Mouse (Mus musculus): ENCODE results near the gene Lrp3.
"Not testable (repeated sequence)": the region's sequence is repeated elsewhere in the genome, so short reads cannot be mapped to it uniquely, and the experiment has no call there.

The Lrp3 gene

DNA sequence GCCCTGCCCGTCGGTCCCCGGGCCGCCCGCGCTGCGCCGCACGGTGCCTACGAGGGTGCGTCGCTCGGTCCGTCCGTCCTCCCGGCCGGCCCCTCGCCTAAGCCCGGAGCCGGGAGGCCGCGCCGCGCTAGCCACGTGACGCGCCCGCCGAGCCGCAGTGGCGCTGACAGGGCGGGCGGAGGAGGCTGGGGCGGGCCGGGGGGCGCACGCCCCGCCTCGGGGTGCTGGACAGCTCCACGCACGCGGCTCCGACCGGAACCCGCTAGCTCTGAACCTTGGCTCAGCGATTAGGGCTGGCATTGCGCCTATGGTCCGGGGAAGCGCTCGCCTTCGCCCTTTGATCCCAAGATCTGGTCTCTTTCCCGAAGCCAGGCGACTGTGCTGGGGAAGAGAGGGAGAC is at the start of gene Lrp3:
Lrp3 (minus strand) TSS at position 274 of the 400 bp plus-strand sequence.
- DNase-seq (ENCODE audit: low spot score in 2 of 2) = peak; percentile 73 to 79

DNA sequence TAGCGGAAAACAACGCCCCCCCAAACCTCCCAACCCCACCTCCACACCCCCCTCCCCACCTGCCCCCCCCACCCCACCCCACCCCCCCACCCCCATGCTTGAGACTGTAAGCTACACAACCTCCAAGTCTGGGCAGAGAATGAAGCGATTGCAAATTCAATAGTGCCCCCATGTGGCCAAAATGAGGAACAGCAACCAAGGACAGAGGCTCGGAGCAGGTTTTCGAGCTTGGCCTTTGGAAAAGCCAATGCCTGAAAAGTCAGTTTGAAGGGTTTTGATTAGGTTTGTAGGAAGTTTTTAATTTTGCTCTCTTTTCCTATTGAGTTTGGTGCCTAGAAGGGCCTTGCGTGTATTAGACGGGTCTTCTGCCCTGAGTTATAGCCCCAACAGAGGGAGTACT is 49.4 kb upstream of the Lrp3 start:
- DNase-seq (ENCODE audit: low spot score in 2 of 2) = no peak

DNA sequence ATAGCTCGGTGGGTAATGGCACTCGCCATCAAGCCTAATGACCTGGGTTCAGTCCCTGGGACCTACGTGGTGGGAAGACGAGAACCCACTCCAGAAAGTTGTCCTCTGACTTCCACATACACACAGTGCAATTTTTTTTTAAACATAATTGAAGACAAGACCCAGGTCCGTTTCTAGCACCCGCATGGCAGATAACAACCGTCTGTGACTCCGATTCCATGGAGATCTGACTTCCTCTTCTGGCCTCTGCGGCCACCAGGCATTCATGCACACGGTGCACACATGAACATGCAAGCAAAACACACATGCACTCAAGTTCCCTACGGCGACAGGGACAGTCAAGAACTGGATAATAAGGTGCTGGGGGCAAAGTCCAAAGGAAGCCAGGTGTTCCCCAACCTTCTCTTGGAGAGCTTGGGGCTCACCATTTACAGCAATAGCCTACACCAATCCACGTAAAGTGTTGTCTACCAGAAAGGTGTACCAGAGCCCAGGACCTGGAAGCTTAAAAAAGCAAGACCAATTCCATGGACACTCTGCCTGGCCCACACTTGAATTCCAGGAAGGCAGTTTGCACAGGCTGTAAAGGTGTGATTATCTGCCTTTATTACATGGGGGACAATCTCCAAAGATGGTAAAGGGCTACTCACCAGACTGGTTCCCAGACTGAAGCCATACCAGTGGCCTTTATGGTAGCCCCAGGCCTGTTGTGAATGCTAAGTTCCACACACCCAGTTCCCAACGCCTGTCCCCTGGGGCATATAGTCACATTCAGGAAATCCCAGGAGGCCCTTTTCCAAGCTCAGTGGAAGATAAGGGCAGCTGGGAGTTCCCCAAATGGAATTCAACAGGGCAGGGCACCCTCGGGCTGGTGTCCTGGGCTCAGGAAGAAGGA is 48.5 kb upstream of the Lrp3 start:
- DNase-seq (ENCODE audit: low spot score in 2 of 2) = no peak

DNA sequence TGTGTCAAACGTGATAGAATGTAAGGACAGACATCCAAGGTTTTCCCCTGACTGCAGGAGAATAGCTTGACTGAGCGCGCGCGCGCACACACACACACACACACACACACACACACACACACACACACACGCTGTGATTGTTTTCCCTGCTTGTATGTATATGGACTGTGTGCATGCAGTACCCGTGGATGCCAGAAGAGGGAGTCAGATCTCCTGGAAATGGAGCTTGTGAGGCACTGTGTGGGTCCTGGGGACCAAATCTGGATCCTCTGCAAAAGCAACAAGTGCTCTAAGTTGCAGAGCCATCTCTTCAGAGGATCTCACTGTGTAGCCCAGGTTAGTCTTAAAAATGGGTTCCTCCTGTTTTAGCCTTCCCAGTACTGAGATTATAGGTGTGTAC is 44.1 kb upstream of the Lrp3 start:
- DNase-seq (ENCODE audit: low spot score in 2 of 2) = no peak

DNA sequence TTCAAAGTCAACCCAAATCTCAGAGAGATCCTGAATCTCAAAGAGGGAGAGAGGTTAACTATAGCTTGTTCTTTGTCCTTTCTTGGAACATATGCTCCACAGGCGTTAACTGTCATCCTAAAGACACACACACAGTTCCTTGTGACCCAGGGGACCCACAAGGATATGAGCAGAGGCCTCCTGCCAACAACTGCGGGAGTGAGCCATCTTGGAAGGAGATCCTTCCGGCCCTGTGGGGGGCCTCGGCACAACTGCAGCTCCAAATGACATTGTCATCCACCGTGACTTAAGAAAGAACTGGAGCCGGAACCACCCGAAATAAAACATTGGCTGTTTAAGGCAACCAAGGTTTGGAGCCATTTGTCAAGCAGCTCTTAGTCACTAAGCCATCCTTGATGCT is 43.0 kb upstream of the Lrp3 start:
- no peak for DNase-seq (ENCODE audit: low spot score in 2 of 2)

DNA sequence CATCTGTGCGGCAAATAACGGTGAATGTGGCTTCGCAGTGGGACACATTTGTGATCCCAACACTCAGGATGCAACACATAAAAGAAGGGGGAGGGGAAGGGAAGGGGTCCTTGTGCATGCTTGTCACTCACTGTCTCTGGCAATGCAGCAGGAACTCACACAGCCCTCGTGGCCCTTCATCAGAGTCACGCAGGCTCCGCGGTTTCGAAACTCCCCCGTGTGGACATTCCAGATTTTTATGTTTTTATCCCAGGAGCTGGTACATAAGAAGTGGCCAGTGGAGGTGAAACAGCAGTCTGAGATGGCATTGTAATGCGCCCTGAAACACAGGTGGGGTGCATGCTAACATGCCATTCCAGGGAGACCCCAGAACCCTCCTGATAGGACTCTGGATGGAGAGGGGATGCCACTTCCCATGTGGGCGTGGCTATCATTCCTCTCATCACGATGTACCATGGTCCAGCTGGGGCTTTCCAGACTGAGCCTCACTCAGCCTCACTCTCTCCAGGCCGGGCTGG is 36.8 kb upstream of the Lrp3 start:
- no peak for DNase-seq (ENCODE audit: low spot score in 2 of 2)

DNA sequence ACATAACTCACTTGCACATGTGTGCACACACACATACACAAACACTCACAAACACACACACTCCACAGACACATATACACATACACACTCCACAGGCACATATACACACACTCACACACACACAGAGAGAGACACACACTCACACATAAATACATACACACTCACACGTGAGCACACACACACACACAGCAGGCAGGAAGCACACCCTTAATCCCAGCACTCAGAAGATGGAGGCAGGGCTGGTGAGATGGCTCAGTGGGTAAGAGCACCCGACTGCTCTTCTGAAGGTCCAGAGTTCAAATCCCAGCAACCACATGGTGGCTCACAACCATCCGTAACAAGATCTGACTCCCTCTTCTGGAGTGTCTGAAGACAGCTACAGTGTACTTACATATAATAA is 22.6 kb upstream of the Lrp3 start:
- not testable (repeated sequence) for DNase-seq (ENCODE audit: low spot score in 2 of 2)

DNA sequence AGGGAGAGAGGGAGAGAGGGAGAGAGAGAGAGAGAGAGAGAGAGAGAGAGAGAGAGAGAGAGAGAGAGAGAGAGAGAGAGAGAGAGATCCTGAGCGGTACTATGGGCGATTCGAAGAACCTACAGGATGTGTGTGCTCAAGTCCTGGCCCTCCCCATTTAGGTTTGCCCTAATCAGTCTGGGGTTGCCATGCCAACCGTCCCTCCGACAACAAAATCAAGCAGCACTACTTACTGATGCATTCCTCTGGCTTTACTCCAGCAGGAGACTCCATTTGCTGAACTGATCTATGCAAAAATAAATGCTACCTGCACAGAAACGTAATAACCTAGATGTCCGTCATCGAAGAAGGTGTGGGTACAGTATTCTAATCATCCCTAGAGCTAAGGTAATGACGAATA is 20.0 kb upstream of the Lrp3 start:
- DNase-seq (ENCODE audit: low spot score in 2 of 2) = no peak

DNA sequence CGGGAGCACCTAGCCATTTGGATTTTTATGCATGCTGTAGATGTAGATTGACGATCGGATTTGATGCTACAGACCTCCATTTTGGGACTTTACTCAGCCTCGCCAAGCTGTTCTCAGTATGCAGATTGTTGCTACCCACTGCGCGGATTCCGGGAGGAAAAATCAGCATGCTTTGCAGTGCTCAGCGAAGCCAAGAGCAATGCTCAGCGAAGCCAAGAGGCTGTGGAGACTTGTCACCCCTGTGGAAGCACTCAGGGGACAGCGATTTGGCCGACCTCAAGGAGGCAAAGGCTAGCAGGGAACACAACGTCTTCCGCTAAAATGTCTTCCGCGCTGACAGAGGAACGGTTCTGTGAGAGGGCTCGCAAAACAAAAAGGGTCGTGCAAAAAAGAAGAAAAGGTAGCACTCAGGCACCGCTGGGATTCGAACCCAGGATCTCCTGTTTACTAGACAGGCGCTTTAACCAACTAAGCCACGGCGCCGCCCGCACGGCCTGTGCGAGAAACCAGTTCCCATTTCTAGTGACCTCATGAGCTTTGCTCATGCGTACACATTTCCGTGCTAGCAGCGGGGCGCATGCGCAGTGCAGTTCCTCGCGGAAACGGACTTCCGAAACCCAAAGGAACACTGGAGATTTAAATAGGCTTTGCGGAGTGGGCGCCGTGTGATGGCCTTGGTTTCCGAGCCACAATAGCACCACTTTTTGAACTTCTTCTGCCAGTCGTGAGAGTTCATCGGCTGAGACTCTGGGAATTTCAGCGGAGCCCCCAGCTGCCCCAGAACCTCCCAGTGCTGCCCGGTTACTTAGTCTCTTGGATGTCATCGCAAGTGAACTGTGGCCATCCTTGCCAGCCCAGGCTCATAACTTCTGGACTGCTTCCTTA is 19.3 kb upstream of the Lrp3 start:
- DNase-seq (ENCODE audit: low spot score in 2 of 2) = peak; percentile 95 to 98

DNA sequence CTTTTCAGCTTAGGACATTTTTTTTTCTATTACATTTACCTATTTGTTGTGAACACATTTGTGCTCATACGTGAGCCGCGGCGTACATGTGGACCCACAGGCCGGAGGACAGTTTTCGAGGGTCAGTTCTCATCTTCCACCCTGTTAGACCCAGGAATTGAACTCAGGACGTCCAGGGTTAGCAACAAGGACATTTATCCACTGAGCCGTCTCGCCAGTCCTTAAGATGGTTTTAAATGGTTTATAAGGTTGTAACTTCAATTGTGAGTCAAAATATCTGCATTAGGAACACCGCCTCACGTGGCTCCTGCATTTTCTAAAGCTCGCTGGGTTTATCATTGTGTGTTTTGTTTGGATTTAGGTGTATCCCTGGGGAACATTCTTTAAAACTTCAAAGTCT is 18.6 kb upstream of the Lrp3 start:
- no peak for DNase-seq (ENCODE audit: low spot score in 2 of 2)

DNA sequence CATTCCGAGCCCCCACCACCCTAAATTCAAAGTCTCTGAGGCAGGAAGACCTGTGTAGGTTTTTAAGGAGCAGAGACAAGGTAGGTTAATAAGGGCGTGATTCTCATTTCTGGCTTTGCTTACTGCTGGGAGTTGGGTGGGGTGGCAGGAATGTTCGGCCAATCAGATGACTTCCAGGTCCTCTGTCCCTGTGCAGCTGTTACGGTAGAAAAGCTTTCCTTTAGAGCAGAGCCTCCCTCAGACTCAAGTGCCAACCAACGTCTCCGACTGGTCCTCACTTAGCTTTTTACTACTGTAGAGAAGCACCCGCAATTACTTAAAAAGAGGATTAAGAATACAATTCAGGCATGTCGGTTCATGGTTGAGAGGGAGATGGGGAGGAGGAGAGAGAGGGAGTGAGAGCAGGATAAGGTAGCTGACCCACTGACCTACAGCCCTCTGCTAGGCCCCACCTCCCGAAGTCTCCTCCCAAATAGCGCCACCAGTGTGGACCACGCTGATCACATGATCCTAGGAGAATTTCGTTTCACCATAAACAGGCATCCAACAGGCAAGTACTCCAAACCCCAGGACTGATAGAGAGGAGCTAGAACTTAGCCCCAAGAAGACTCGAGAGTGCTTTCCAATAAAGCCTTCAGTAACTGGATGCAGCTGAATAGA is 17.6 kb upstream of the Lrp3 start:
- DNase-seq (ENCODE audit: low spot score in 2 of 2) = no peak

DNA sequence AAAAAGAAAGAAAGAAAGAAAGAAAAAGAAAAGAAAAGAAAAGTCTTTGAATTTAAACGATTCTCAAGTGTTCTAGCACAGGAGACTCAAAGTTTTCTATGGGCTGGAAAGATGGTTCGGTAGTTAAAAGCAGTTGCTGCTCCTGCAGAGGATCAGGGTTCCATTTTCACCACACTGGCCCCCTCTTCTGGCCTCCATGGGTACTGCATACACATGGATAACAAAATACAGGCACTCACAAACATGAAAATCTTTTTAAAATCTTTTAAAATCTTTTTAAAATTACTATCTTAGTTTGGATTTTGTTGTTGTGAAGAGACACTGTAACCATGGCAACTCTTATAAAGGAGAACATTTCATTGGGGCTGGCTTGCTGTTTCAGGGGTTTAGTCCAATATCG is 15.0 kb upstream of the Lrp3 start:
- no peak for DNase-seq (ENCODE audit: low spot score in 2 of 2)

DNA sequence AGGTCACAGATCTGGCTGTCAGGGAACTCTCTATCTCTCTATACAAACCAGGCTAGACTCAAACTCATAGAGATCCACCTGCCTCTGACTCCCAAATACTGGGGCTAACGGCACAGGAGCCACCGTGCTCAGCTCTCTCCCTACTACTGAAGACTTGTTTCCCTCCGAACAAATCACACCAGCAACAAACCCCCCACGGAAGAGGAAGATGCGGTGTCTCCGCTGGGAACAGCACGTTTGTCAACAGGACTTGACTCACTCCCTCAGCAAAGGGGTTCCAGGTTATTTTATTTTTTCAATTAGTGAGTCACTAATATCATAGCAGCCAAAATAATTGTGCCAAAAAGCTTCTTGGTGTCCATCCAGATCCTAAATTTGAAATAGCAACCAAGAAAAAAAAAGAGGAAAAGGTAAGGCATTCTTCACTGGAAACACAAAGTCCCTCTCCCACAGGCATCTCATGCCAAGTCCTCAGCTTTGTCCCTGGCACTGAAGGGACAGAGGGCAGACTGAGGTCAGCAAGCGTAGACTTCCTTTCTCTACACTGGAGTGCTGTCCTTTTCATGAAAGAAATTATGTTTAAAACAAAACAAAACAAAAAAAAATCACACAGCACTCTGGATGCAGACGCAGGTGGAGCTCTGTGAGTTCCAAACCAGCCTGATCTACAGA is 5.5 kb upstream of the Lrp3 start:
- no peak for DNase-seq (ENCODE audit: low spot score in 2 of 2)

DNA sequence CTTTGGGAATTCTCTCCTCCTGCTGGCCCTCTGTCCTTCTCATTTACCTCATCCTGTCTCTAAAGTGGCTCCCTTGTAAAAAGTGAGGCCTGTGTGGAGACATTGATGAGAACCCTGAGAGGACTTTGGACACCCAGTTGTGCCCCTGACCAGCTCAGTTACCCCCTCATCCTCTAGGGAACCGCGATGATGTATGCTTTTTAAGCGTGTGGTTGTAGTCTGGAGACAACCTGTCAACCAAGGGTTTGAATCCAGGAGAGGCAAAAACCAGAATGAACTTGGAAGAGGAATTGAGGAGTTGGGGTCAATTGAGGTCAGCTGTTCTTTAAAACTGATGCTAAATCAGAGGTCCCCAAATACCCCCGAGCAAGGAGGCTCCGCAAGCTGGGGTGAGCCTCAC is 433 bp upstream of the Lrp3 start:
- DNase-seq (ENCODE audit: low spot score in 2 of 2) = no peak

DNA sequence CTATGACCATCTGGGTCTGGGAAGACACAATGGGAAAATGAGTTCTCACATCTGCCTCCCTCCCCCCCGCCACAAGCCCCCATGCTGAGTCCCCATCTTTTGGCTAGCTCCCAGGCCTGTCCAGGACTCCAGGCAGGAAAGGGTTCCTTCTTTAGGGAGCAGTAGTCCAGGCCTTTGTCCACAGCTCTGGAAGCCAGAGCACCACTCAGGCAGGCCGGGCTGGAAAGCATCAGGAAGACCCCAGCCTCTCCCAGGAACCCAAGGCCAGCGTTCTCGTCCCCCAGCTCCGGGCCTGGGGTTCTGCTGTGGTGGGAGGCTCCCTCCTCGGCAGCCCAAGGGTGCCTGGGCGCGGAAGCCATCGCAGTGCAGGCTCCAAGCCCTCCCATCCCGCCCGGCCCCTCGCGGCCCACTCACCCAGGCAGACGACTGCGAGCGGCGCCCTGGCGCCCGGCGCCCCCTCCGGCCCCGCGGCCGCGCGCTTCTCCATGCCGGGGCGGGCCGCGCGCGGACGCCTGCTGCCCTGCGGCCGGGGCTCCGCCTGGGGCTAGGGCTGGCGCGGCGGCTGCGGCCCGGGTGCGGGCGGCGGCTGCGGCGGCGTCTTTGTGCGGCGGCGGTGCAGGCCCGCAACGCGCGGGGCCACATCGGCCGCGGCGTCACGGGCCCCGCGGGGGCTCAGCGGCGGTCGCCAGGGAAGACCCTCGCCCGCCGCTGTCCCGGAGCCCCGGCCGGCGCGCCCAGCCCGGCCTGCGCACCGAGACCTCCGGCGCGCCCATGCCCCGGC is 666 bp downstream of the Lrp3 start:
- DNase-seq (ENCODE audit: low spot score in 2 of 2) = peak in 1 of 2 experiments; percentile 17

DNA sequence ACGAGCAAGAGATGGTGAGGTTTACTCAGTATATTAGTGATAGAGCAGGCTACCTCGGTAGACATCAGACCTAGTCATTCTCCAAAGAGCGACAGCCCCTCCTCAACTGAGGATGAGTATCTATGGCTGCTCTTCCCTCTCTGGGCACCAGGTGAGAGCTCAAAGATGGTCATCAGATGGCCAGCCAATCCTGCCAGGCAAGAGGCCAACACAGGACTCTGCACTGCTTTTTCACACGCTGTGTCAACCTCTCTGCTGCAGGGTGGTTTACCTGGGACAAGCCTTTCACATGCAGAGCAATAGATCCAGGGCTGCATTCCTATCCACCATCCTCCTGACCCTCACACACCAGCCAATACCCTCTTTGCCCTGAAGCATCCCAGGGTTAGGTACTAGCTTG is 3.5 kb downstream of the Lrp3 start:
- no peak for DNase-seq (ENCODE audit: low spot score in 2 of 2)

DNA sequence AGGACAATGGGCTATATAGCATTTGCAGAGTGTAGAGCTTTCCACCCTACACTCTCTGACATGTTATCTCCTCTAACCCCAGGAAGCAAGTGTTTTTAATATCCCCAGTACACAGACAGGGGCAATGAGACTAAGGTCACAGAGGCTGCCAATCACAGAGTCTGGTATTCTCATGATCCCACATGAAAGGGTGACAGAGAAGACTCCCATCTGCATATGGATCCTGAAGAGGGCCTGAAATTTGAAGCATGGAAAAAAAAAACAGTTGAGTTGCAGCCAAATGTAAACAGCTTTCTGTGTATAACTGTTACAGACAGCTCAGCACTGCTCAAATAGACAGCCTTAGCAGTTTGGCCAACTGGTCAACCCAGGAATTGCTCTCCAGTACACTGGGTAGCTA is 15.5 kb downstream of the Lrp3 start:
- no peak for DNase-seq (ENCODE audit: low spot score in 2 of 2)

DNA sequence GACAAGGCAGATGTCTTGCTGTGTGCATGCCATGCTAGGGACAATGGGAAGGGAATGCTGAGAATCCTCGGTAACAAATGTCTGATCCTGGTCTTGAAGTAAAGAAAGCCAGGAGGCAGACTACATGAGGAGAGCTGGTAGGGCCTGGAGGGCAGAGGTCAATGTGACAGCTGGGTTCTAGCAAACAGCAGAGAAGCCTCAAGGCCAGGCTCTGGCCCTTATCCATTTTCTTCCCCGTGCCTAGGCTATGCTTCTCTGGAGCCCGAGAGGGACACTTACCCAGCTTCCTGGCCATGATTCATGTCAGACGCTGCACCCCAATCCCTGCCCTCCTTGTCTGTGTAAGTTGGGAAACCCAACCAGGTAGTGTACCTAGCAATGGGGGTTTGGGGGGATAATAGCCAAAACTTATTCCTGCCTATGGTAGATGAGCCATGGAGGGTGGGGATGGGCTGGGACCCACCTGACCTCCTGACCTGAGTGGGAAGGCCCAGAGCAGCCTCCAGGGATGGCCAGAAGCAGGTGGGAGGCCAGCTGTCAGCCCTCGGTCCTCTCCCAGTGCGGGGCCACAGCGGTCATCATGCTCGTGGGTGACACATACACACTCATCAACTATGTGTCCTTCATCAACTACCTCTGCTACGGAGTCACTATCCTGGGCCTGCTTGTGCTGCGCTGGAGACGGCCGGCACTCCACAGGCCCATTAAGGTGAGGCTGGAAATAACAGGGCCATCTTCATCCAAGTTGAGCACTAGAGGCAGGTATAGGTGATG is 16.1 kb downstream of the Lrp3 start:
- no peak for DNase-seq (ENCODE audit: low spot score in 2 of 2)

DNA sequence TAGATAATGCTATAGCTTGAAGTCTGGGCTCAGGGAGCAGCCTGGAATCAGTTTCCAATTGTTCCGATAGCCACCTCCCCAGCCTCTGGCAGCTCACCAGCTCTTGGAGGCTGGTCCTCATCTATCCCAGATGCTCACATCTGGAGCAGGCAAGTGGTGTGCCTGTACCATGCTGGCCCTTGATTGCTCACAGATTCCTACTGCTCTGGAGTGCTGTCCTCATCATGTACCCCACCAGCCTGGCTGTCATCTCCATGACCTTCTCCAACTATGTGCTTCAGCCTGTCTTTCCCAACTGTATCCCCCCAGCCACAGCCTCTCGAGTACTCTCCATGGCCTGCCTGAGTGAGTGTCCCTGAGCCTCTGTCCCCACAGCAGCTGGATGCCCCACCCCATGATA is 18.3 kb downstream of the Lrp3 start:
- DNase-seq (ENCODE audit: low spot score in 2 of 2) = no peak

DNA sequence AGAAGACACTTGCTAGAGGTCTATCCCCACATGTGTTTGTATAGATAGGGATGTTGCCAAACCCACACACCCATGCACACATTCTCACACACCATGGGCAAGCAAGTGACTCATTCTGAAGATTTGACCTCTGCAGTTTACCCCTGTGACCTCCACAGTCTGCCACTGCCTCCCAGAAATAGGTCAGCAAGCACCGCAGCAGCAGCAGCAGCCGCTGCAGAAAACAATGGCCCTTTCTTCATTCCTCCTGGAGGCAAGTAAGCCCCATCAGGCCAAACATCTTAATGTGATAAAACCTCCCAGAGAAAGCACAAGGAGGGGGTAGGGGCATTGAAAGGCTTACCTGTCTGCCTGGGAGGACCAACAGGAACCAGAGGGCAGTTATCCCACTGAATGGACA is 24.0 kb downstream of the Lrp3 start:
- no peak for DNase-seq (ENCODE audit: low spot score in 2 of 2)
